Mouse (Mus musculus) intestine, postnatal 0 days (tissue): ENCODE data around the gene Porcn. TPM values are rescaled to one million over a fixed set of nuclear protein-coding genes. Genes with fewer than 3 reads are reported as not detected.

Experiments
- ATAC-seq: fragments of 200-750 bp; cut with Nextera tagmentation; 2 replicates; pipeline ENCODE4 v1.8.0; 2017; ENCODE audit warnings: mild to moderate bottlenecking, moderate TSS enrichment, moderate library complexity
- H3K27ac ChIP-seq: fragments of 300-500 bp; sonication (generic); 2 replicates; pipeline ENCODE4 v1.5.1; 2014; ENCODE audit warnings: mild to moderate bottlenecking, low read depth, low read length, moderate library complexity
- H3K27me3 ChIP-seq: fragments of 300-500 bp; sonication (generic); replicated peaks from 2 replicates; pipeline ENCODE4 v1.6.1; 2014; ENCODE audit warnings: low read length, mixed read lengths; ENCODE audit not compliant: control insufficient read depth, insufficient read depth
- H3K36me3 ChIP-seq: fragments of 300-500 bp; sonication (generic); 2 replicates; pipeline ENCODE4 v1.6.1; 2014; ENCODE audit warnings: mild to moderate bottlenecking, moderate library complexity; ENCODE audit not compliant: control insufficient read depth, insufficient read depth
- H3K4me1 ChIP-seq: fragments of 300-500 bp; sonication (generic); replicated peaks from 2 replicates; pipeline ENCODE4 v1.6.1; 2014; ENCODE audit warnings: antibody characterized with exemption, low read length, mixed read lengths; ENCODE audit not compliant: control insufficient read depth, insufficient read depth
- H3K4me2 ChIP-seq: fragments of 300-500 bp; sonication (generic); replicated peaks from 2 replicates; pipeline ENCODE4 v1.6.1; 2014; ENCODE audit warnings: low read depth, mild to moderate bottlenecking, moderate library complexity
- H3K4me3 ChIP-seq: fragments of 300-500 bp; sonication (generic); 2 replicates; pipeline ENCODE4 v1.5.1; 2014; ENCODE audit warnings: low read depth, low read length
- H3K9ac ChIP-seq: fragments of 300-500 bp; sonication (generic); 2 replicates; pipeline ENCODE4 v1.6.1; 2014; ENCODE audit warnings: mild to moderate bottlenecking, low read depth, low read length
- H3K9me3 ChIP-seq: fragments of 300-500 bp; sonication (generic); 2 replicates; pipeline ENCODE4 v1.6.1; 2016; ENCODE audit warnings: mixed run types; ENCODE audit not compliant: control insufficient read depth
- CTCF ChIP-seq: sonication (generic); IDR thresholded peaks from 2 replicates; pipeline ENCODE4 v1.5.1; 2016; ENCODE audit warnings: low read depth, mild to moderate bottlenecking, control low read depth, antibody characterized with exemption, moderate library complexity
- WGBS: fragments of 180-500 bp; shearing (Covaris S2); extraction: QIAGEN DNeasy Blood & Tissue Kit; methylation state at CpG from one replicate; pipeline ENCODE4 v1.1.7; 2014; 5-methylcytosine and 5-hydroxymethylcytosine counted together
- polyA plus RNA-seq: library from polyadenylated mRNA; unstranded; fragments of >200 nt; fragmentation: Nextera tagmentation; extraction: Ambion mirVana; gene quantifications from 2 replicates; pipeline ENCODE4 v1.2.1, GENCODE M21; 2015

Gene Porcn
- polyA plus RNA-seq, 1 experiment from 2014 or later: 4.3 TPM

GRCm38 (mm10) chrX:8248542-8249120 lies 42.3 kb upstream of the Porcn start:
- Histone ChIP-seq H3K9ac (no peak overlapping the region), H3K4me2 (no peak overlapping the region), H3K36me3 (peaks cover 5% of the 10 kb centered on the region; the same call in 1 of the 2 replicates), H3K27me3 (no peaks in the 10 kb centered on the region), H3K27ac (no peak overlapping the region), H3K9me3 (no peaks in the 10 kb centered on the region), H3K4me3 (no peak overlapping the region), H3K4me1 (no peaks in the 10 kb centered on the region)
- no peak for ATAC-seq
- WGBS: 79% methylated on average over 8 of the region's 8 CpGs
- no peak for TF ChIP-seq CTCF

- Histone ChIP-seq H3K9me3 (no peaks in the 10 kb centered on the region), H3K9ac (no peak overlapping the region), H3K27ac (no peak overlapping the region), H3K36me3 (peaks cover 5% of the 10 kb centered on the region; the same call in 1 of the 2 replicates), H3K4me3 (no peak overlapping the region), H3K4me2 (no peak overlapping the region), H3K27me3 (no peaks in the 10 kb centered on the region), H3K4me1 (no peaks in the 10 kb centered on the region)
- WGBS: 80% methylated on average over 2 of the region's 2 CpGs
- no peak for ATAC-seq
- TF ChIP-seq CTCF: peak; percentile 43
These were observed 41.4 kb upstream of the Porcn start for GRCm38 (mm10) chrX:8247680-8248079.

- 67% methylated on average over 13 of the region's 13 CpGs for WGBS
- Histone ChIP-seq H3K4me2 (no peak overlapping the region), H3K36me3 (no peaks in the 10 kb centered on the region), H3K27ac (no peak overlapping the region), H3K4me3 (no peak overlapping the region), H3K4me1 (no peaks in the 10 kb centered on the region), H3K9me3 (no peaks in the 10 kb centered on the region), H3K9ac (no peak overlapping the region), H3K27me3 (no peaks in the 10 kb centered on the region)
- ATAC-seq: no peak
- no peak for TF ChIP-seq CTCF
These were observed 32.6 kb upstream of the Porcn start for GRCm38 (mm10) chrX:8238804-8239395.

GRCm38 (mm10) chrX:8236704-8237103 lies 30.4 kb upstream of the Porcn start:
- Histone ChIP-seq H3K27ac (no peak overlapping the region), H3K4me2 (no peak overlapping the region), H3K27me3 (no peaks in the 10 kb centered on the region), H3K4me1 (no peaks in the 10 kb centered on the region), H3K4me3 (no peak overlapping the region), H3K9ac (no peak overlapping the region), H3K36me3 (no peaks in the 10 kb centered on the region), H3K9me3 (no peaks in the 10 kb centered on the region)
- ATAC-seq: no peak
- no peak for TF ChIP-seq CTCF
- 91% methylated on average over 2 of the region's 2 CpGs for WGBS

- TF ChIP-seq CTCF: no peak
- H3K9ac ChIP-seq: no peak overlapping the region
- no peaks in the 10 kb centered on the region for H3K27me3 ChIP-seq
- WGBS: 79% methylated on average over 3 of the region's 3 CpGs
- H3K4me3 ChIP-seq: no peak overlapping the region
- H3K9me3 ChIP-seq: no peaks in the 10 kb centered on the region
- no peaks in the 10 kb centered on the region for H3K4me1 ChIP-seq
- no peak overlapping the region for H3K27ac ChIP-seq
- H3K36me3 ChIP-seq: no peaks in the 10 kb centered on the region
- H3K4me2 ChIP-seq: no peak overlapping the region
- ATAC-seq: no peak
These were observed 27.3 kb upstream of the Porcn start for GRCm38 (mm10) chrX:8233602-8234001.

- TF ChIP-seq CTCF: no peak
- Histone ChIP-seq H3K4me3 (no peak overlapping the region), H3K9me3 (no peaks in the 10 kb centered on the region), H3K4me2 (no peak overlapping the region), H3K4me1 (no peaks in the 10 kb centered on the region), H3K27ac (no peak overlapping the region), H3K27me3 (no peaks in the 10 kb centered on the region), H3K36me3 (no peaks in the 10 kb centered on the region), H3K9ac (no peak overlapping the region)
- no peak for ATAC-seq
- WGBS: 77% methylated on average over 4 of the region's 4 CpGs
These were observed 23.9 kb upstream of the Porcn start for GRCm38 (mm10) chrX:8230272-8230671.
